15 mouse cellular contexts compared by ENCODE assay signal in the genomic region with DNA sequence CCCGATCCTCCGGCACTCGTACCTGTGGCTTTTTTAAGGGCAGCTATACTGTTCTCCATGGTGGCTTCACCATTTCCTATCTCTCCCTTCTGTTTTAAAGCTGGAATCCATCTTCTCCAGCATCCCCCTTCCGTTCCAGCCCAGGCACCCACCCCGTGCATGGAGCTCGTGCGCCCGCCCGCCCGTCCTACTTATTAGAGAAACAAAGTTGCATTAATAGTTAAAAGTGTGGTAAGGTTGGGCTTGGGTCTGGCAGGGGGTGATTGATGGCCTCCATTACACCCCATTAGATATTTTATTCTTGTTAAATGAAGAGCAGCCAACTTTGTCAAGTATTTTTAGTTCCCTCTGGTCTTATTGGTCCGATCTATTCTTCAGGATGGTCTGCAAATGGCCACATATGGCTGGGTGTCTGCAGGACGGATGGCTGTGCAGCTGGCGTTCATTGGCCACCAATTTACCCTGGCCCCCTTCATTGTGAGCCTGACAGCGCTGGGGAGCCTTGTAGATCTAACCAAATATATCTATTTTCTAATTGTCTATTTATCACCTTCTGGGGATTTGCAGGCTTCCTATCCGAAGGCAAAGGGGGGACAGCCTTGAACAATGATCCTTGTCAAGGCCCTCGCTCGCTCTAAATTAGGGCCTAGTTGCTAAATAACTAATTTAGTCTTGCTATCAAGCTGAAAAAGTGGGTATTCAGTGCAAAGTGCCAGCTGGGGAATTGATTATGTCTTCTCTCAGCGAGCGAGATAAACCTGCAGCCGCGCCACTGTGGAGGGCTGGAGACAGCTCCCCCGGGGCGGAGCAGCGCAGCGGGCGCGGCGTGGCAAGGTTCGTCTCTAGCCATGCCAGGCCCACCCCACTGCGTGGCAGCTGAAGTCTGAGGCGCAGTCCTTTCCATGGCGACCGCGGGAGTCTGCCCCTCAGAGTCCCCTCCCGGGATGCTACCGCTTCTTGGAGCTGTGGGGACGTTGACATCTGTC.
DNase-seq lines count a peak whose midpoint lies in the region; ATAC-seq lines count a peak whose summit lies in the region.
"Had no signal": no experiment of that assay in that cellular context is flagged by ENCODE, and none has a peak within 500 bp of the region (broad histone marks: within the 10 kb centered on the region; RNA-seq: fewer than 3 reads in every experiment).

No protein-coding gene starts in this region.

- no peaks in the 10 kb centered on the region for H3K9me3 ChIP-seq in midbrain, embryonic 14.5 days (ENCODE audit: control insufficient read depth, low read length)
- no peaks in the 10 kb centered on the region for H3K9me3 ChIP-seq in midbrain, embryonic 10.5 days (replicated peaks)
- H3K9me3 ChIP-seq in hindbrain, embryonic 10.5 days, result no peaks in the 10 kb centered on the region
- no peaks in the 10 kb centered on the region for H3K9me3 ChIP-seq in hindbrain, embryonic 15.5 days
- H3K9me3 ChIP-seq in neural tube, embryonic 15.5 days (replicated peaks), result no peaks in the 10 kb centered on the region
- H3K9me3 ChIP-seq: forebrain, embryonic 15.5 days; heart, embryonic 10.5 days had no signal

- H3K9ac ChIP-seq in midbrain, embryonic 14.5 days (replicated peaks; ENCODE audit: low read length), result no peak overlapping the region
- H3K9ac ChIP-seq in hindbrain, embryonic 15.5 days, result no peak overlapping the region
- H3K9ac ChIP-seq in neural tube, embryonic 15.5 days (replicated peaks), result no peak overlapping the region
- H3K9ac ChIP-seq: forebrain, embryonic 15.5 days; liver, embryonic 14.5 days had no signal

- WGBS in midbrain, embryonic 14.5 days, result 82% methylated on average over 37 of the region's 37 CpGs
- 86% methylated on average over 37 of the region's 37 CpGs for WGBS in midbrain, embryonic 10.5 days
- 78% methylated on average over 37 of the region's 37 CpGs for WGBS in hindbrain, embryonic 10.5 days
- 45% methylated on average over 34 of the region's 37 CpGs for WGBS in hindbrain, embryonic 15.5 days
- 40% methylated on average over 34 of the region's 37 CpGs for WGBS in neural tube, embryonic 15.5 days

- H3K27ac ChIP-seq in midbrain, embryonic 14.5 days (replicated peaks; ENCODE audit: low read depth, low read length), result 0 out of 2 replicates have a peak overlapping the region, but pooled peaks have one; percentile 49
- no peak overlapping the region for H3K27ac ChIP-seq in midbrain, embryonic 10.5 days (replicated peaks)
- peak overlapping the region; percentile 35; the same call in 1 of the 2 replicates for H3K27ac ChIP-seq in hindbrain, embryonic 10.5 days
- H3K27ac ChIP-seq in hindbrain, embryonic 15.5 days (replicated peaks), result peak overlapping the region; percentile 40
- H3K27ac ChIP-seq in neural tube, embryonic 15.5 days (replicated peaks), result no peak overlapping the region
- H3K27ac ChIP-seq: forebrain, embryonic 15.5 days; heart, embryonic 10.5 days; liver, embryonic 14.5 days had no signal

- H3K4me2 ChIP-seq in midbrain, embryonic 14.5 days (ENCODE audit: low read length), result no peak overlapping the region
- H3K4me2 ChIP-seq in hindbrain, embryonic 15.5 days, result peak overlapping the region; percentile 38
- H3K4me2 ChIP-seq in neural tube, embryonic 15.5 days, result peak overlapping the region; percentile 43
- H3K4me2 ChIP-seq: forebrain, embryonic 15.5 days had no signal

- H3K36me3 ChIP-seq in midbrain, embryonic 14.5 days (ENCODE audit: control insufficient read depth, insufficient read depth, low read length), result no peaks in the 10 kb centered on the region
- no peaks in the 10 kb centered on the region for H3K36me3 ChIP-seq in midbrain, embryonic 10.5 days
- no peaks in the 10 kb centered on the region for H3K36me3 ChIP-seq in hindbrain, embryonic 10.5 days
- no peaks in the 10 kb centered on the region for H3K36me3 ChIP-seq in hindbrain, embryonic 15.5 days
- H3K36me3 ChIP-seq in neural tube, embryonic 15.5 days, result no peaks in the 10 kb centered on the region
- H3K36me3 ChIP-seq: forebrain, embryonic 15.5 days; heart, embryonic 10.5 days had no signal

- H3K27me3 ChIP-seq in midbrain, embryonic 14.5 days (ENCODE audit: control insufficient read depth, insufficient read depth, low read length), result no peaks in the 10 kb centered on the region
- H3K27me3 ChIP-seq in midbrain, embryonic 10.5 days (ENCODE audit: low read depth, poor library complexity, severe bottlenecking), result no peaks in the 10 kb centered on the region
- no peaks in the 10 kb centered on the region for H3K27me3 ChIP-seq in hindbrain, embryonic 10.5 days (ENCODE audit: insufficient read depth, poor library complexity, severe bottlenecking)
- H3K27me3 ChIP-seq in hindbrain, embryonic 15.5 days, result no peaks in the 10 kb centered on the region
- H3K27me3 ChIP-seq in neural tube, embryonic 15.5 days (replicated peaks), result no peaks in the 10 kb centered on the region
- H3K27me3 ChIP-seq: forebrain, embryonic 15.5 days had no signal

- peak; percentile 9 for DNase-seq in midbrain, embryonic 14.5 days
- no peak for DNase-seq in midbrain, embryonic 10.5 days (ENCODE audit: low spot score)
- peak; percentile 3 for DNase-seq in hindbrain, embryonic 10.5 days (ENCODE audit: low spot score)
- DNase-seq in cerebellum, postnatal 25 days, result no peak
- DNase-seq: adrenal gland, adult 2 months; cerebellum, postnatal 14 days; kidney, adult 2 months; kidney, postnatal 10 days; right cerebral cortex, postnatal 25 days had no signal

- no peak overlapping the region for H3K4me3 ChIP-seq in midbrain, embryonic 14.5 days (replicated peaks; ENCODE audit: low read depth, low read length)
- no peak overlapping the region for H3K4me3 ChIP-seq in midbrain, embryonic 10.5 days
- H3K4me3 ChIP-seq in hindbrain, embryonic 10.5 days, result no peak overlapping the region
- H3K4me3 ChIP-seq in hindbrain, embryonic 15.5 days, result no peak overlapping the region
- H3K4me3 ChIP-seq in neural tube, embryonic 15.5 days (replicated peaks), result no peak overlapping the region
- H3K4me3 ChIP-seq: forebrain, embryonic 15.5 days; heart, embryonic 10.5 days had no signal

- 0 out of 2 replicates have a peak, but pooled peaks cover 4% of the 10 kb centered on the region for H3K4me1 ChIP-seq in midbrain, embryonic 14.5 days (ENCODE audit: control insufficient read depth, insufficient read depth, low read length)
- no peaks in the 10 kb centered on the region for H3K4me1 ChIP-seq in midbrain, embryonic 10.5 days
- H3K4me1 ChIP-seq in hindbrain, embryonic 10.5 days (replicated peaks), result peaks cover 5% of the 10 kb centered on the region; the same call in 1 of the 2 replicates
- H3K4me1 ChIP-seq in hindbrain, embryonic 15.5 days (replicated peaks), result peaks cover 10% of the 10 kb centered on the region
- H3K4me1 ChIP-seq in neural tube, embryonic 15.5 days, result peaks cover 10% of the 10 kb centered on the region
- H3K4me1 ChIP-seq: heart, embryonic 10.5 days had no signal

- no peak for ATAC-seq in midbrain, embryonic 14.5 days (ENCODE audit: low FRiP score, low TSS enrichment)
- peak; percentile 45; the same call in 1 of the 2 replicates for ATAC-seq in hindbrain, embryonic 15.5 days (ENCODE audit: low FRiP score, low read depth)
- 0 out of 2 replicates have a peak, but pooled peaks have one; percentile 53 for ATAC-seq in neural tube, embryonic 15.5 days (ENCODE audit: low FRiP score)
- no peak for ATAC-seq in monocyte, adult 5-6 weeks (replicated peaks; ENCODE audit: insufficient number of reproducible peaks, low FRiP score, low TSS enrichment, poor library complexity, severe bottlenecking)
- ATAC-seq: forebrain, embryonic 15.5 days had no signal

Comparison
In these comparisons a context has a peak if more than half of its experiments do, and no peak if none do; other contexts are left out.
1. DNase-seq: peak in midbrain, embryonic 14.5 days (single experiment) and hindbrain, embryonic 10.5 days (single experiment); none in midbrain, embryonic 10.5 days (single experiment) and cerebellum, postnatal 25 days (0 of 2).
2. H3K27ac ChIP-seq: peak in midbrain, embryonic 14.5 days (single experiment), hindbrain, embryonic 10.5 days (single experiment) and hindbrain, embryonic 15.5 days (single experiment); none in midbrain, embryonic 10.5 days (single experiment) and neural tube, embryonic 15.5 days (single experiment).
3. ATAC-seq: peak in hindbrain, embryonic 15.5 days (single experiment) and neural tube, embryonic 15.5 days (single experiment); none in midbrain, embryonic 14.5 days (single experiment) and monocyte, adult 5-6 weeks (single experiment).